Mouse (Mus musculus) brain, embryonic 18.5 days (tissue): ENCODE measurements at regions not wholly inside any gene's neighbourhood (a gene's known extent, or its start where the extent isn't known, plus 50 kb on each side); places are given as distances from the start of the nearest gene placed in this dataset.
"Not testable (repeated sequence)": the region's sequence is repeated elsewhere in the genome, so short reads cannot be mapped to it uniquely, and the experiment has no call there.

Experiments used
- DNase-seq: peaks from one replicate; pipeline ENCODE4 v3.0.0-alpha.2; 2012; ENCODE audit warnings: low read depth, low spot score

DNA sequence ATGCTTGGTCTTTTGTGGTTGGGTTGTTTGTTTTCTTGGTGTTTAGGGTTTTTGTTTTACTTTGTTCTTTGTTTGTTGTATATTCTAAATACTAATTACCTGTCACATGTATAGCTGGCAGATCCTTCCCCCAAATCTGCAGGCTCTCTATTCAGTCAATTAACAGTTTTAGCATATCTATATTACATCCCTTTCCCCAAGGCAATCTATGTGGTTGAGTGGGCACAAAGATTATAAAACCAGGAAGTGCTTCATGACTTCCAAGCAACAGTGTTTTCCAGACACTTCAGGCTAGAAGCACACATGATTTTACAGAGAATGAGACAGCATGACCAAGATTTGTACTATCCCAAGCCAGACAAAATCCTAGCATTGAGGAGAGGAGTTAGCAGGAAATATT is 544.4 kb upstream of the Pou3f4 start:
- no peak for DNase-seq

DNA sequence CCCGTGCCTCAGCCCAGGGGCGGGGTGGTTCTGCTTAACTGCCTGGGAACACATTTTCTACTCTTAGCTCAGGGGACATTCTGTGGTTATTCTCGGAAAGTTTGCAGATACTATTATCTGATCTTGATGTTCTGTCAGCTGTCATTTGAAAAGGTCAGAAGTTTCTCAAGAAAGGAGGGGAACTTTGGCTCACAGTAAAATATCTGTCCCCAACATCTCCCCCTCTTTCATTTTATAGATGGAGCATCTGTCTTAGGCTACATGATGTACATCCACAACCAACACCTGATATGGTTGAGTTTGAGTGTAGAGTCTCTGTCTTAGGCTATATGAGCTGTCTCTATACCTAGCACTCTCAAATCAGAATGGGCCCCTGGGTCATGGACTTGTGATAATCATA is 539.8 kb upstream of the Pou3f4 start:
- not testable (repeated sequence) for DNase-seq

DNA sequence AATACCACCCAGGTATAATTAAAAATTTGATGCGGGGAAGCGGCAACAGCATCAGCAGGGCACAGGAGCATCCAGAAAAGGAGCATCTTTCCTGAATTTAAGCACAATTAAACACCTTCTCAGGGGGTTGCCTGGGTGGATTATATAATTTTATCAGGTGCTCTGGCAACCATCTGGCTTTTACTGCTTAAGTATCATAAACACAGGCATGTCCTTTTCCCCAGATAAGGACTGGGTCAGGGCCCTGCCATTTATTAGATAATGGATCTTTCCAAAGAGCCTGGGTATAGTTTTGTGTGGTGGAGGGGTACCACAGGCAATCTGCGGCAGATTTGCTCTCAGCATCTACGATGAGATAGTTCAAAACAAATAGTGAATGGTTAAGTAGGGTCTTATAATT is 538.7 kb upstream of the Pou3f4 start:
- DNase-seq: no peak

DNA sequence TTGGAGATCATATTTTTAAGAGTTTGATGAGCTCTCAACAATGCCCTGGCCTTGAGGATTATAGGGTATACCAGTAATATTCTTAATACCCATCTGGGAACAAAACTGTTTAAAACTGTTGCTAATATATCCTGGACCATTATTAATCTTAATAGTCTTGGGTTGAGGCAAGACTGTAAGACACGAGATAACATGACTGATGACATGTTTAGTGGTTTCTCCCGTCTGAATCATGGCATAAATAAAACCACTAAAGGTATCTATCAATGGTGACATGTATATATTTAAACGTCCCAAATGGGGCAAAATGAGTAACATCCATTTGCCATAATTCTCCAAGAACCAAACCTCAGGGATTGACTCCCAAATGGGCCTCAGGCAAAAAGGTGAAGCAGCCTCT is 538.2 kb upstream of the Pou3f4 start:
- DNase-seq: no peak

DNA sequence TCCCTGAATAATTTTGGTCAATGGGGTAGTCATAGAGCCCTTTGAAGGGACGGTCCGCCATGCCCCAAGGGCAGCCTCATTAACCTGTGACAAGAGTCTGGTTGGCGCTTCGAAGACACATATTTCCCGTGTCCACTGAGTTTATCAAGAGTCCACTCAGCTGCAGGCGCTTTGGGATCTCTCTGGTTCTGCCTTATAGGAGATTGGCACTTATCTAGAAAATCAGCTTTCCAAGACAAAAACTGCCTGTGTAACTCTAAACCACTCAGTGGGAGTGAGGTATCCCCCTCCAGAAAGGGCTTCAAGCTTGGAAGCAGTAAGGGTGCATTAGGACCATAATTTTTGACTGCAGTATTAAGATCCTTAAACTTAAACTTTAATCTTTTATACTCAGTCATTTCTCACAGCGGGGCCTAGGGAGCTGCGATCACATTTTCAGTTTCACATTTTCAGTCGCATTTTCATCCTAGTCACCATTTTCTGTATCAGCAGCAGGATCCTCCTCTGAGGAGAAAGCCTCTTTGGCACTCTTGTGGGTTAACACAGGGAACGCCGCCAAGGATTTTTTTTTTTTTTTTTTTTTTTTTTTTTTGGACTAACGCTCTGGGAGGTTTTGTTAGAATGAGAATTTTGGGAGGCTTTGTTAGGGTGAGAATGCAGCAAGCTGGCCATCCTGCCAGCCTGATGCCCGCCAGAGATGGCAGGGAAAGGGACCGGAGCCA is 534.4 kb upstream of the Pou3f4 start:
- DNase-seq: peak; percentile 4

DNA sequence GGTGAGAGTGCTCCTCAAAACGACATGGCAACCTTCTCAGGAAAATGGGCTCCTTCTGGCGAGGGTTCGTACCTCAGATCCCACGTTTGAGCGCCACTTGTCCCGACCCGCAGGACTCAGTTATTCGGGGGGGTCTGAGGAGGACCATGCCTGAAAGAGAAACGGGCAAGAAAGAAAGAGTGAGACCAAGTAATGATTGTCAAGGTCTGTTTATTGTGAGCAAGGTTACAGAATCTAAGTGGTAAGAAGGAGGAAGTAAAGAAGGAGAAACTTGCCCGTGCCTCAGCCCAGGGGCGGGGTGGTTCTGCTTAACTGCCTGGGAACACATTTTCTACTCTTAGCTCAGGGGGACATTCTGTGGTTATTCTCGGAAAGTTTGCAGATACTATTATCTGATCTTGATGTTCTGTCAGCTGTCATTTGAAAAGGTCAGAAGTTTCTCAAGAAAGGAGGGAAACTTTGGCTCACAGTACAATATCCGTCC is 532.6 kb upstream of the Pou3f4 start:
- not testable (repeated sequence) for DNase-seq

DNA sequence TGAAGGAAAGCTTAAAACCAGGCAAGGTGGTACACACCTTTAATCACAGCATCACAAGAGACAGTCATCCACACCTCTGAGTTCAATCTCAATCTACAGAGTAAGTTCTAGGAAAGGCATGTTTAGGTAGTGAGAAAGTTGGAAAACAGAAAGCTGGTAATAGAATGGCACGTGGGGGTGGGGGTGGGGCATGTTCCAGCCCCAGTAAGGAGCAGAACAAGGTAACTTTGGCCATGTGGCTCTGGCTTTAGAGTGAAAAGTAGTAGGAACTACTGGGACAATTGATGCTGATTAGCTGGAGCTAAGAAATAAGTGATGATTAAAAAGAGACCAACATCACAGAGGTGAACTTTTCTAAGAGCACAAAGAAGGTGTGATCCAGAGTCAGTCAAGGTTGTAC is 532.2 kb upstream of the Pou3f4 start:
- DNase-seq: no peak

DNA sequence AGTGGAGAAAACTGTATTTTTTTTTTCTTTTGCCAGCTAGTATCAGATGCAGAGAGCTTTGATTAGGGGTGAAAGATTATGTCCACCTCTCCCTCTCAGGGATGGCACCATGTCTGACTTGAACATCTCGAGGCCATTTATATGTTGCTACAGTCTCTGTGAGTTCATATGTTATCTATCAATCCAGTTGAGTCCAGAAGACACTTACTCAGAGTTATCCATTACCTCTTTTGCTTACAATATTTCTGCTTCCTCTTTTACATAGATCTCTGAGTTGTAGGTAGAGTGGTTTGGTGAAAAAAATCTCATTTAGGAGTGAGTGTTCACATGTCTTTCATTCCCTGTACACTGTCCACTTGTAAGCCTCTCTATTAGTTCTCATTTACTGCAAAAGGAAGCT is 524.7 kb upstream of the Pou3f4 start:
- DNase-seq: no peak

DNA sequence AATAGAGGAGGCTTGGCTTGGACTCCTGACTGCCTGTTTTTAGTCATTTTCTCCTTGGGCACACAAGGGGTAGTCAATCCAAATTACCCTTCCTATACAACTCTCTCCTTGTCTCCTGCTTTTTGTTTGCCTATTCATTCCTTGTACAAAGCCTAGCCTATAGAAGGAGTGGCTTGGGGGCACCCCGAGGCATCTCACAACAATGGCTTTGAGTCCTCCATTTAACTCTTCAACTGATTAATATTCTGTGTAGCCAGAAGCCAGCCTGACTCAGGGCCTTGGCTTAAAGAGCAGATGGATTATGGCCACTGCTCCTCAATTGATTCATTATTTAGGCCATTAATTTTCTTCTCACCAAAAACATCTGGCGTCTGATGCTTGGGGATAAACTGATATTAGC is 506.4 kb upstream of the Pou3f4 start:
- DNase-seq: no peak

DNA sequence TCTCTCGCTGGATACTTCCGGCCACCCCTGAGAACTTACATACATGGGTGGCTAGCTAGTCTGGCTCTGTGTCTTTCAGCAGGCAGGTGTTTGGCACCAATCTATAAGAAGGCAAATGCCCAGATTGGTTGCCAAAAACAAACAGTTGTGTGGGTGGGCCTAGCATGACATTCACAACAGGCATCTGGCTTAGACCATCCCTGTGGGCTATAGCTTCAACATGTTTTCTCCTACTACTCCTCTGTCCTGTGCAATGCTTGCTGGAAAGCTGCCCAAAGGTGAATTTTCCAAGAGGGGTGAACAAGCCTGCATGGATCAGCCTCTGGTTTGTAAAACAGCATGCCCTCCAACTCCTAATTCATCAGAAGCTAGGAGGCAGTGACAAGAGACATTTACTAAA is 505.3 kb upstream of the Pou3f4 start:
- DNase-seq: no peak

DNA sequence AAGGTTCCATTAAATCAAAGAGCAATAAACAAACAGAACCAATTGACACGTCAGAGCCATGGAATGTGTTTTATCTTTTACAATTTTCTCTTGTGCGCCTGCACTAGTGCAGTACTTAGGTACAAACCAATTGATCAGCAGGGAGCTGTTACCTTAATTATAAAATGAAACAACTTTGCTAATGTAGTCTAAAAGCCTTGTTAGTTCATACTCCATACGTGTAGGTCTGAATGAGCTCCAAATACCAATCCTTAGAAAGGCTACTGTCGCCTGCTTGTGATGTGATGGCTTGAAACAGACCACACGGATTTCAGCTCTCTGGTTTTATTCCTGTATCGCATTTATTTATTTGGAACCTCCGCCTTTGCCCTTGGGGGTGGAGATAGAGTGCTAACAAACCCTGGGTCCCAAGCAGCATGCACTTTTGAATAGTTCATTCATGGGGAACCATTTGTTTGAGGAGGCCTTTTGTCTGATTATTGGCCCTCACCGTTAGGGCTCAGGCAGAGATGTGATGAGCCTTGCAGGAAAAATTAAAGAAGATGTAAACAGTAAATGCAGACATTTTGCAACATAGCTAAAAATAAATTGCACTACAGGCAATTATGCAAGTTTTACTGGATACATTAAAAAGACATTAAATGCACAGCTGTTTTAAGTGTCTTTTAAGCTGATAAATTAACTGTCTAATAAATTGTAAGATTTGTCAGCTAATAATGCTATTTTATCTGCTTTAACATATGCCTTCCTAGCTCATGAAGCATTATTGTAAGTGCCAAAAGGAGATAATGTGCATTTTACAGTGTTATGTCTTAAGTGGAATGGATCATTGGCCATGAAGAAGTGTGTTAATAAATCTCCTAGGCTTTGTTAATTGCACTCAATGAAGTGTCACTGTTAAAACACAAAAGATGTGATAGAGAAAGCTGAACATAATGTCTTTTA is 496.0 kb upstream of the Pou3f4 start:
- no peak for DNase-seq

DNA sequence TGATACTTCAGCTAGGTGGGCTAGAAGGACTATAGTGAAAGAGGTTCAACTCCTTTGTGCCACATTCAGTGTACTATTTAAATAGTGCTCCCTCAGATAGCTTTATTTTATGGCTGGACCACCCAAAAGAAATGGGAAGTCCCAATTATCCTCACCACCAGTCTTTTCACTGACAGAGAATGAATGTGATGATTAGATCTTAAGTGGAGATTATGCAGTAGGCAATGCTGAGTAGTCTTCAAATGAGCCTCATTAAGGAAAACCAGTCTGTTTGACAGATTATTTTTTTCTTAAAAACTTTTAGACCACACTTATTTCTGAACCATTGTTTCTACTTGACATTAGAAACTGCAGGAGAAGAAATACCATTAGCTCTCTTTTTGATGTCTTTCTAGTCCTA is 493.8 kb upstream of the Pou3f4 start:
- DNase-seq: no peak

DNA sequence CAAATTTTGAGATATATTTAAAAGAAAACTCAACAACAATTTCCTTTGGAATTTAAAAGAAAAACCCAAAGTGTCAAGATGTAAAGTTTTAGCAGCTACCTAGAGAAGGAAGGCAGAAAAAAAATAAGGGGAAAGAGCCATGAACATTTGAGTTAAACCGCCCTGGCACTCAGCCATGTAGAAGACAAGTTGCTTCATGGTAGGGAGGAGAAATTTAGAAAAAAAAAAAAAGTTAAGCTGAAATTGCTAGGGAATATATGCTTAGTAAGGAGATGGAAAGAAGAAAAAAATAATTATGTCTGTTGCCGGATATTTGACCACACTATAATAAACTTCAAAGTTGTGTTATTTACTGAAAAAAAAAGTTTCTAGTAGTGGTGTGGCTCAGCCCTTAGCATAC is 479.8 kb upstream of the Pou3f4 start:
- no peak for DNase-seq

DNA sequence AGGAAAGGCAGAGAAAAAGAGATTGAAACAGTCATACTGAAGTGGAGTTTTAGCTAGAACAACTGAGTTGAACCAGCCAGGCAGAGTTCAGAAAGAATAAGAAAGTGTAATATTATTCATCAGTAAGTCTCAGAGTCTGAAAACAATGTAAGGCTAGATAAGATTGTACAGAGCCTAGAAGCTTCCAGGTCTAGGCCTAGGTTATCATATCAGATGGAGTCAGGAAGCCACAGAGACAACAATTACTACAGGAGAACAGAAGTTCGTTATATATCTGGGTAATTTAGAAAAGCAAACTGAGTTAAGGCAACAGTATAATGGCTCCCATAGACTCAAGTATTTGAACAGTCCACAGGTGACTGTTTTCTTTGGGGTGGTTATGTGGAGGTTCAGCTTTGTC is 479.1 kb upstream of the Pou3f4 start:
- DNase-seq: no peak
